Mouse (Mus musculus): ENCODE measurements at regions not wholly inside any gene's neighbourhood (a gene's known extent, or its start where the extent isn't known, plus 50 kb on each side); places are given as distances from the start of the nearest gene placed in this dataset.

GRCm38 (mm10) chr15:63517301-63517700, 327.7 kb downstream of the Gsdmc2 start:
- TF ChIP-seq CTCF (IDR thresholded peaks at IDR 0.05; ENCODE audit: low read depth, low read length): no peak
- no peak for TF ChIP-seq POLR2A (IDR thresholded peaks at IDR 0.05; ENCODE audit: extremely low read depth, insufficient read depth, low read length)
- H3K79me2 ChIP-seq (ENCODE audit: control insufficient read depth, insufficient read depth, low read length): no peaks in the 10 kb centered on the region
- no peak for DNase-seq (ENCODE audit: extremely low read depth, low read depth, low spot score)
- no peaks in the 10 kb centered on the region for H3K36me3 ChIP-seq (ENCODE audit: control insufficient read depth, insufficient read depth, low read length)
- no peaks in the 10 kb centered on the region for H3K4me1 ChIP-seq (ENCODE audit: control insufficient read depth, insufficient read depth, low read length)
- H3K4me3 ChIP-seq (ENCODE audit: insufficient read depth, low read depth, low read length): no peak overlapping the region
- no peak overlapping the region for H3K27ac ChIP-seq (replicated peaks; ENCODE audit: insufficient read depth, low read depth, low read length)
- no peak overlapping the region for H3K9ac ChIP-seq (ENCODE audit: low read depth, low read length)
- H3K27me3 ChIP-seq (ENCODE audit: control insufficient read depth, insufficient read depth, low read length): no peaks in the 10 kb centered on the region
- 71% methylated on average over 3 of the region's 3 CpGs for WGBS

DNA sequence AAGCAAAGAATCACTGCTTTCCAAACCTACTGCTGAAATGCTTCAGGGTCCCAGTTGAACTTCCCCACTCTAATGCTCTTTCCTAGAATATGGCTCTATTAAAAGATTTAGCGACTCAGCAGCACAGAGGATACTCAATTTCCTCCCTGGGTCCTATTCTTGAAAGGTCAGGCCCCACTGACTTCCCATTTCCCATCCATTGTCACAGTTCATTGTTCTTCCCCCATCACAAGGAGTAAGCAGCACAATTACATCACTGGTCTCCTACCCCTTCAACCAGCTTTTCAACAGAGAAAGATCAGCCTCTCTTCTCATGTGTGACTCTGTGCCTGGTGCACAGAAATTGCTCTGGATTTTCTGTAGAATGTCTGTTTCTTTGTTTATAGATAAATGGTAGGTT, 344.5 kb downstream of the Gsdmc2 start:
- H3K4me1 ChIP-seq (ENCODE audit: control insufficient read depth, insufficient read depth, low read length): peaks cover 2% of the 10 kb centered on the region; the same call in 1 of the 2 replicates
- TF ChIP-seq CTCF (IDR thresholded peaks at IDR 0.05; ENCODE audit: low read depth, low read length): no peak
- no peak for TF ChIP-seq POLR2A (IDR thresholded peaks at IDR 0.05; ENCODE audit: extremely low read depth, insufficient read depth, low read length)
- H3K36me3 ChIP-seq (ENCODE audit: control insufficient read depth, insufficient read depth, low read length): no peaks in the 10 kb centered on the region
- DNase-seq (ENCODE audit: extremely low read depth, low read depth, low spot score): peak; percentile 53
- no peak overlapping the region for H3K9ac ChIP-seq (ENCODE audit: low read depth, low read length)
- no peaks in the 10 kb centered on the region for H3K27me3 ChIP-seq (ENCODE audit: control insufficient read depth, insufficient read depth, low read length)
- no peak overlapping the region for H3K4me3 ChIP-seq (ENCODE audit: insufficient read depth, low read depth, low read length)
- no peaks in the 10 kb centered on the region for H3K79me2 ChIP-seq (ENCODE audit: control insufficient read depth, insufficient read depth, low read length)
- peak overlapping the region; percentile 16; the same call in 1 of the 2 replicates for H3K27ac ChIP-seq (replicated peaks; ENCODE audit: insufficient read depth, low read depth, low read length)
- 63% methylated on average over 1 of the region's 1 CpGs for WGBS

DNA sequence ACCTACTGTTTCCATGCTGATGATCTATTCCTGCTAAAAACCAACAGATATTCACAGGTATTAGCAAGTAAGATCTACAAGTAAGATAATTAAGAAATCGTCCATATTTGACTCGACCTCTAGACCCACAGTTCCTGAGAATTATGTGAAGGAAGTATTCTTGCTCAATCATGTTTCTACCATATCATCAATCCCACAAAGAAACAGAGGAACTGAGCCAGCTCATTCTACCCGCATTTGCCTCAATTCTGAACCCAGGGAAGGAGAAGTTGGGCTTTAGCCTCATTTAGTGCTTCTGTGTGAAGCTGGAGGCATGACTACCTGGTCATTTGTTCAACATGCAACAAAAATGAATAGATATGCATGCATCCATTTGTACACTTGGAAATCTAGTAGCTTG, 346.5 kb downstream of the Gsdmc2 start:
- Histone ChIP-seq H3K9ac (ENCODE audit: low read depth, low read length) (no peak overlapping the region), H3K27ac (replicated peaks; ENCODE audit: insufficient read depth, low read depth, low read length) (no peak overlapping the region), H3K4me1 (ENCODE audit: control insufficient read depth, insufficient read depth, low read length) (peaks cover 2% of the 10 kb centered on the region; the same call in 1 of the 2 replicates), H3K27me3 (ENCODE audit: control insufficient read depth, insufficient read depth, low read length) (no peaks in the 10 kb centered on the region), H3K4me3 (ENCODE audit: insufficient read depth, low read depth, low read length) (no peak overlapping the region), H3K79me2 (ENCODE audit: control insufficient read depth, insufficient read depth, low read length) (no peaks in the 10 kb centered on the region), H3K36me3 (ENCODE audit: control insufficient read depth, insufficient read depth, low read length) (no peaks in the 10 kb centered on the region)
- DNase-seq (ENCODE audit: extremely low read depth, low read depth, low spot score): peak; percentile 37
- no peak for TF ChIP-seq POLR2A (IDR thresholded peaks at IDR 0.05; ENCODE audit: extremely low read depth, insufficient read depth, low read length)
- TF ChIP-seq CTCF (IDR thresholded peaks at IDR 0.05; ENCODE audit: low read depth, low read length): no peak
- 64% methylated on average over 3 of the region's 3 CpGs for WGBS

- DNase-seq (ENCODE audit: extremely low read depth, low read depth, low spot score): no peak
- 88% methylated on average over 3 of the region's 3 CpGs for WGBS
These were observed 347.8 kb downstream of the Gsdmc2 start for GRCm38 (mm10) chr15:63497207-63497606.

DNA sequence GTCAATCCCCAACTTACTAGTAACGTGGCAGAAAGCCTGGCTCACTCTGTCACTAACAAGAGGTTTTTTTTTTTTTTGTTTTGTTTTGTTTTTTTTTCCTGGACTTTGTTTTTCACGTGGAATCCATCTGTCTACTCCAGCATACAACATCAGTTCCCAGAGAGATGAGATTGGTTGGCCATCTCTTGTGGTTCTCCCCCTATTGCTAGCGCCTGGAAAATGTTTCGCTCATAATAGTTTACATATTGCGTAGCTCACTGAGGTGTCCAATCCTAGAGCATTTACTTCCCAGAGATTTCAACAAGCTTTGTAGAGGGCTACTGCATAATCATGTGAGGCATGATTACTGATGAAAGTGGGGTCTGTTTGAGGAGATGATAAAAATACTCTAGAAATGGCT, 360.1 kb downstream of the Gsdmc2 start:
- WGBS: 73% methylated on average over 5 of the region's 5 CpGs
- Histone ChIP-seq H3K9ac (ENCODE audit: low read depth, low read length) (no peak overlapping the region), H3K79me2 (ENCODE audit: control insufficient read depth, insufficient read depth, low read length) (no peaks in the 10 kb centered on the region), H3K27me3 (ENCODE audit: control insufficient read depth, insufficient read depth, low read length) (no peaks in the 10 kb centered on the region), H3K4me1 (ENCODE audit: control insufficient read depth, insufficient read depth, low read length) (no peaks in the 10 kb centered on the region), H3K27ac (replicated peaks; ENCODE audit: insufficient read depth, low read depth, low read length) (no peak overlapping the region), H3K4me3 (ENCODE audit: insufficient read depth, low read depth, low read length) (no peak overlapping the region), H3K36me3 (ENCODE audit: control insufficient read depth, insufficient read depth, low read length) (no peaks in the 10 kb centered on the region)
- TF ChIP-seq CTCF (IDR thresholded peaks at IDR 0.05; ENCODE audit: low read depth, low read length): no peak
- TF ChIP-seq POLR2A (IDR thresholded peaks at IDR 0.05; ENCODE audit: extremely low read depth, insufficient read depth, low read length): no peak
- DNase-seq (ENCODE audit: extremely low read depth, low read depth, low spot score): no peak

More at GRCm38 (mm10) chr15:63497207-63497606, 347.8 kb downstream of the Gsdmc2 start:
- Histone ChIP-seq H3K79me2 (ENCODE audit: control insufficient read depth, insufficient read depth, low read length) (no peaks in the 10 kb centered on the region), H3K36me3 (ENCODE audit: control insufficient read depth, insufficient read depth, low read length) (no peaks in the 10 kb centered on the region), H3K9ac (ENCODE audit: low read depth, low read length) (no peak overlapping the region), H3K4me3 (ENCODE audit: insufficient read depth, low read depth, low read length) (no peak overlapping the region), H3K27ac (replicated peaks; ENCODE audit: insufficient read depth, low read depth, low read length) (no peak overlapping the region), H3K27me3 (ENCODE audit: control insufficient read depth, insufficient read depth, low read length) (no peaks in the 10 kb centered on the region), H3K4me1 (ENCODE audit: control insufficient read depth, insufficient read depth, low read length) (peaks cover 2% of the 10 kb centered on the region; the same call in 1 of the 2 replicates)
- TF ChIP-seq POLR2A (IDR thresholded peaks at IDR 0.05; ENCODE audit: extremely low read depth, insufficient read depth, low read length) (no peak), CTCF (IDR thresholded peaks at IDR 0.05; ENCODE audit: low read depth, low read length) (no peak)

- Histone ChIP-seq H3K79me2 (ENCODE audit: control insufficient read depth, insufficient read depth, low read length) (no peaks in the 10 kb centered on the region), H3K4me1 (ENCODE audit: control insufficient read depth, insufficient read depth, low read length) (no peaks in the 10 kb centered on the region), H3K4me3 (ENCODE audit: insufficient read depth, low read depth, low read length) (no peak overlapping the region), H3K27me3 (ENCODE audit: control insufficient read depth, insufficient read depth, low read length) (no peaks in the 10 kb centered on the region), H3K36me3 (ENCODE audit: control insufficient read depth, insufficient read depth, low read length) (no peaks in the 10 kb centered on the region), H3K9ac (ENCODE audit: low read depth, low read length) (no peak overlapping the region), H3K27ac (replicated peaks; ENCODE audit: insufficient read depth, low read depth, low read length) (no peak overlapping the region)
- 42% methylated on average over 4 of the region's 4 CpGs for WGBS
- TF ChIP-seq POLR2A (IDR thresholded peaks at IDR 0.05; ENCODE audit: extremely low read depth, insufficient read depth, low read length): no peak
- TF ChIP-seq CTCF (IDR thresholded peaks at IDR 0.05; ENCODE audit: low read depth, low read length): no peak
- no peak for DNase-seq (ENCODE audit: extremely low read depth, low read depth, low spot score)
These were observed 360.6 kb downstream of the Gsdmc2 start for GRCm38 (mm10) chr15:63484217-63484887.
